ENCODE assay signal across 11 mouse cellular contexts in the genomic region with DNA sequence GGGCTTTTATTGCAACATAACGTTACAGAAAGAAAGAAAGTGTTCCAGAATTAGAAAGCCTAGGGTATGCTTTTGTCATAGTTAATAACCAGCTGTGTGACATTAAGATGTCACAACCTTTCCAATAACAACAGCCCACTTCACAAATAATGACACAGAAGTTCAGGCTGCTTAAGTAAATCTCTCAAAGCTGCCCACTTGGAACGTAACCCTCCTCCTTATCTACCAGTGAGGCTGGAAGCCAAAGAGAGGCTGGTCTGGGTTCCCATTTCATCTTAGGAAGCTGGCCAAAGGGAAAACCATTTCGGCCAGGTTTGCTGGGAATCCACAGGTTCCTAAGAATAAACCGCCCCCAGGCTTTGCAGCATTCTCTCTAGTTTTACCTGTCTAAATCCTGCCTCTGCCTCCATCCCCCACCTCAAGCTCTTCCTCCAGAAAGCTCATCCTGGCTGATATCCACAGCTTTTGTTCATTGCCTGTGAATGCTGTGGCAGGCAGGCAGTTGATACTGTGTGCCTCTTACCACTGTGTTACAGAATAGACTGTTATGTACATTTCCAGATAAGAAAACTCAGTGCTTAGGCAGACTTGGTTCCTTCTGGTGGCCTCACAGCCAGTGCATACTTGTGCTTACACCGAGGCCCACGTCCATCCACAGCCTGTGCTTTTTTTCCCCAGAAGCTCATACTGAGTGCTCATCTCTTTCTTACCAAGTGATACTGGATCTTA. TPM values are rescaled to one million over a fixed set of nuclear protein-coding genes. Genes with fewer than 3 reads are reported as not detected.
DNase-seq lines count a peak whose midpoint lies in the region; ATAC-seq and TF ChIP-seq lines count a peak whose summit lies in the region.
"Had no signal": no experiment of that assay in that cellular context is flagged by ENCODE, and none has a peak within 500 bp of the region (broad histone marks: within the 10 kb centered on the region; RNA-seq: fewer than 3 reads in every experiment).

No protein-coding gene starts in this region.

- no peak for DNase-seq in layer of hippocampus, adult 2 months (ENCODE audit: low spot score in 2 of 2)
- DNase-seq in layer of hippocampus, adult 8-10 months (ENCODE audit: low spot score in 2 of 2), result no peak
- DNase-seq in heart, adult 8-10 months (ENCODE audit: low spot score), result peak; percentile 24
- DNase-seq in adrenal gland, adult (ENCODE audit: inconsistent age in 2 of 2, low spot score in 1 of 2), result no peak
- no peak for DNase-seq in embryo, embryonic 10.5 days (ENCODE audit: low spot score)
- DNase-seq in frontal cortex, postnatal 25 days (ENCODE audit: low spot score in 2 of 2), result no peak
- DNase-seq: cerebellum, adult 18-20 months had no signal

- H3K27me3 ChIP-seq in hindbrain, embryonic 16.5 days (replicated peaks; ENCODE audit: control insufficient read depth, insufficient read depth, low read length), result no peaks in the 10 kb centered on the region
- H3K27me3 ChIP-seq in neural tube, embryonic 13.5 days, result no peaks in the 10 kb centered on the region

- H3K4me2 ChIP-seq in hindbrain, embryonic 16.5 days (ENCODE audit: low read length), result no peak overlapping the region
- no peak overlapping the region for H3K4me2 ChIP-seq in neural tube, embryonic 13.5 days

- peak overlapping the region; percentile 79 for H3K27ac ChIP-seq in layer of hippocampus, adult 2 months
- 0 out of 2 replicates have a peak overlapping the region, but pooled peaks have one; percentile 14 for H3K27ac ChIP-seq in hindbrain, embryonic 16.5 days (ENCODE audit: low read depth, low read length)
- H3K27ac ChIP-seq in neural tube, embryonic 13.5 days (replicated peaks), result peak overlapping the region; percentile 14; the same call in 1 of the 2 replicates

- H3K9me3 ChIP-seq in hindbrain, embryonic 16.5 days (ENCODE audit: control insufficient read depth, low read length), result no peaks in the 10 kb centered on the region
- no peaks in the 10 kb centered on the region for H3K9me3 ChIP-seq in neural tube, embryonic 13.5 days

- H3K36me3 ChIP-seq in hindbrain, embryonic 16.5 days (ENCODE audit: control insufficient read depth, insufficient read depth, low read length), result no peaks in the 10 kb centered on the region; the same call in 1 of the 2 replicates
- H3K36me3 ChIP-seq in neural tube, embryonic 13.5 days, result no peaks in the 10 kb centered on the region

- H3K9ac ChIP-seq in hindbrain, embryonic 16.5 days (ENCODE audit: low read depth, low read length), result no peak overlapping the region
- H3K9ac ChIP-seq in neural tube, embryonic 13.5 days, result peak overlapping the region; percentile 38

- no peak overlapping the region for H3K4me3 ChIP-seq in layer of hippocampus, adult 2 months
- H3K4me3 ChIP-seq in hindbrain, embryonic 16.5 days (ENCODE audit: low read length), result no peak overlapping the region
- no peak overlapping the region for H3K4me3 ChIP-seq in neural tube, embryonic 13.5 days
- H3K4me3 ChIP-seq: erythroblast, embryonic 14.5 days had no signal

- H3K4me1 ChIP-seq in hindbrain, embryonic 16.5 days (ENCODE audit: control insufficient read depth, insufficient read depth, low read depth, low read length), result peaks cover 15% of the 10 kb centered on the region
- peaks cover 20% of the 10 kb centered on the region for H3K4me1 ChIP-seq in neural tube, embryonic 13.5 days (replicated peaks)

- ATAC-seq in hindbrain, embryonic 16.5 days, result no peak
- no peak for ATAC-seq in neural tube, embryonic 13.5 days (ENCODE audit: low read depth)
- ATAC-seq: intestine, embryonic 16.5 days had no signal

- no peak for TF ChIP-seq CTCF in layer of hippocampus, adult 2 months (conservative IDR thresholded peaks at IDR 0.05)

- WGBS in hindbrain, embryonic 16.5 days, result 38% methylated on average over 6 of the region's 6 CpGs
- 39% methylated on average over 6 of the region's 6 CpGs for WGBS in neural tube, embryonic 13.5 days

RNA-seq across cellular contexts. Expression of a gene that starts 12.8 kb away (rescaled TPM):
- 10 to 100 TPM; 53.5 to 55.0 TPM for total RNA-seq in layer of hippocampus, adult 2 months (2021)
- 10 to 100 TPM; 50.7 to 64.1 (median 56.9) TPM for total RNA-seq in layer of hippocampus, adult 8-10 months (2022)
- 10 to 100 TPM; 73.5 to 96.2 (median 93.6) TPM for total RNA-seq in heart, adult 8-10 months (2022)
- 47.3 and 47.6 TPM in 2 replicates for polyA plus RNA-seq in hindbrain, embryonic 16.5 days (2015; fragmentation: Nextera tagmentation; extraction: Ambion mirVana)
- polyA plus RNA-seq in neural tube, embryonic 13.5 days (2015; fragmentation: Nextera tagmentation; extraction: Ambion mirVana), result 30.4 and 33.8 TPM in 2 replicates

Comparison
In these comparisons a context has a peak if more than half of its experiments do, and no peak if none do; other contexts are left out.
1. H3K27ac ChIP-seq: peak in every context shown above with its lines; median percentile 79 in layer of hippocampus, adult 2 months; 14 in hindbrain, embryonic 16.5 days; 14 in neural tube, embryonic 13.5 days.